Mouse (Mus musculus) adrenal gland, adult (tissue): ENCODE measurements at regions not wholly inside any gene's neighbourhood (a gene's known extent, or its start where the extent isn't known, plus 50 kb on each side); places are given as distances from the start of the nearest gene placed in this dataset.
"Not testable (repeated sequence)": the region's sequence is repeated elsewhere in the genome, so short reads cannot be mapped to it uniquely, and the experiment has no call there.

Experiments
- DNase-seq, 2 experiments: peaks; one replicate each; pipeline ENCODE4 v3.0.0; 2022 to 2023; ENCODE audit warnings: low spot score in 1 of 2; ENCODE audit not compliant: inconsistent age in 2 of 2

- DNase-seq, result no peak
These were observed 78.2 kb upstream of the Fzd7 start for GRCm38 (mm10) chr1:59403831-59404547.

- DNase-seq, result no peak
These were observed 76.9 kb upstream of the Fzd7 start for GRCm38 (mm10) chr1:59405370-59405769.

- DNase-seq, result no peak
These were observed 75.4 kb upstream of the Fzd7 start for GRCm38 (mm10) chr1:59406741-59407306.

- DNase-seq, result peak in 1 of 2 experiments; percentile 35
These were observed 72.6 kb upstream of the Fzd7 start for GRCm38 (mm10) chr1:59409585-59410160.

- DNase-seq, result peak; percentile 20 to 72
These were observed 69.0 kb upstream of the Fzd7 start for GRCm38 (mm10) chr1:59413264-59413663.

- DNase-seq, result no peak
These were observed 67.6 kb upstream of the Fzd7 start for GRCm38 (mm10) chr1:59414401-59415210.

GRCm38 (mm10) chr1:59415733-59416312 lies 66.4 kb upstream of the Fzd7 start:
- DNase-seq, result no peak

- DNase-seq, result no peak
These were observed 64.9 kb upstream of the Fzd7 start for GRCm38 (mm10) chr1:59417317-59417716.

- DNase-seq, result no peak
These were observed 64.3 kb upstream of the Fzd7 start for GRCm38 (mm10) chr1:59417962-59418361.

- DNase-seq, result no peak
These were observed 63.5 kb upstream of the Fzd7 start for GRCm38 (mm10) chr1:59418748-59419147.

- DNase-seq, result no peak
These were observed 59.0 kb upstream of the Fzd7 start for GRCm38 (mm10) chr1:59422981-59423941.

GRCm38 (mm10) chr1:59425771-59426170 lies 56.5 kb upstream of the Fzd7 start:
- DNase-seq, result not testable (repeated sequence)

- DNase-seq, result no peak
These were observed 55.6 kb upstream of the Fzd7 start for GRCm38 (mm10) chr1:59426346-59427203.

GRCm38 (mm10) chr1:59427204-59427557 lies 55.0 kb upstream of the Fzd7 start:
- no peak for DNase-seq

GRCm38 (mm10) chr1:59429289-59429688 lies 52.9 kb upstream of the Fzd7 start:
- no peak for DNase-seq

- DNase-seq, result no peak
These were observed 52.0 kb upstream of the Fzd7 start for GRCm38 (mm10) chr1:59430234-59430633.

GRCm38 (mm10) chr1:59430886-59431486 lies 51.2 kb upstream of the Fzd7 start:
- DNase-seq, result no peak
